Mouse (Mus musculus): ENCODE results near the gene Tenm1. TPM values are rescaled to one million over a fixed set of nuclear protein-coding genes. Genes with fewer than 3 reads are reported as not detected.

Gene Tenm1
- total RNA-seq, 1 experiment from 2014 or later, result not detected

DNA sequence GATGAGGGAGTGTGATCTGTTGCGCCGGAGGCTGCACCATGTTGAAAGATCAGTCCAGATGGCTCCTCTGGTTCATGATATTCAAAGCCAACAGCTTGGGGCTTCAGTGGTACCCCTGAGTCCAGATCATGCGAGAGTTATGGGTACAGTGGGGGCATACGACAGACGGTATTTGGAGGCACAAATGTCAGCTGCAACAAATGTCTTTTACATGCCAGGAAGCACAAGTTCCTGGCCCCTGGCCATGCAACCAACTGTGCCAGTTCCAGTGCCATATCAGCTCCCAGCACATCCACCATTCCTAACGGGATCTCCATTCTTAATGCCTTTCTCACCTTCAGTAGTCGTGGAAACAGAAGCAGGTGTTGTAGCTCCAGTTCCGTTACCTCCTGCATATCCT, 938.6 kb downstream of the Tenm1 start:
- no peak for ATAC-seq (ENCODE audit: extremely low read depth, insufficient number of reproducible peaks, low FRiP score, poor library complexity, severe bottlenecking)

DNA sequence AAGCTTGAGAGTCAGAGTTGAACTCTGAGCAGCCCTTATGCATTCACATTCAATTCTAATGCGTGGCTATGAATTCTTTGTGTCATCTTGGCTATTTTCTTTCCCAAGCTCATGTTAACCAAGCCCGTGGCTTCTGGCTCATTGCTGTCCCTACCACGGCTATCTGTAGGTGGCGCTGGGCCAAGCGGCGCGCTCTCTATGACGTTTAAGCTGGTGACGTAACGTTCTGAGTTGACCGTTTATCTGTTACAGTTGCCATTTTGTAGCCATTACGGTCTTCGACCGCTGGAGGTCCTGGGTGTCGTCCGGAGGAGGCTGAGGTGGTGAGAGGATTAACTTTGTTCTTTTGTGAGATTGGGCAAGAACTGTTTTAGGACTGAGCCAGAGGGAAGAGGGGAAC, 939.5 kb downstream of the Tenm1 start, which contains the start of gene Tex13c2:
Tex13c2 (plus strand) TSS at position 246 of the 400 bp plus-strand sequence.
- ATAC-seq (ENCODE audit: extremely low read depth, insufficient number of reproducible peaks, low FRiP score, poor library complexity, severe bottlenecking), result no peak

Other genes starting within 250 kb of the Tenm1 start
- gene Tex13c1, start 162.0 kb upstream of the Tenm1 start, total RNA-seq (2017), result not detected in 2 replicates